Mouse (Mus musculus) mature B cell (primary cell): ENCODE results near the gene Cntn4.

Source experiments
- in situ Hi-C: fragments of 300-500 bp; cut with MboI; formaldehyde crosslinking; loops from 2 replicates; pipeline ENCODE4 v1.14.3; 2019

The Cntn4 gene

DNA sequence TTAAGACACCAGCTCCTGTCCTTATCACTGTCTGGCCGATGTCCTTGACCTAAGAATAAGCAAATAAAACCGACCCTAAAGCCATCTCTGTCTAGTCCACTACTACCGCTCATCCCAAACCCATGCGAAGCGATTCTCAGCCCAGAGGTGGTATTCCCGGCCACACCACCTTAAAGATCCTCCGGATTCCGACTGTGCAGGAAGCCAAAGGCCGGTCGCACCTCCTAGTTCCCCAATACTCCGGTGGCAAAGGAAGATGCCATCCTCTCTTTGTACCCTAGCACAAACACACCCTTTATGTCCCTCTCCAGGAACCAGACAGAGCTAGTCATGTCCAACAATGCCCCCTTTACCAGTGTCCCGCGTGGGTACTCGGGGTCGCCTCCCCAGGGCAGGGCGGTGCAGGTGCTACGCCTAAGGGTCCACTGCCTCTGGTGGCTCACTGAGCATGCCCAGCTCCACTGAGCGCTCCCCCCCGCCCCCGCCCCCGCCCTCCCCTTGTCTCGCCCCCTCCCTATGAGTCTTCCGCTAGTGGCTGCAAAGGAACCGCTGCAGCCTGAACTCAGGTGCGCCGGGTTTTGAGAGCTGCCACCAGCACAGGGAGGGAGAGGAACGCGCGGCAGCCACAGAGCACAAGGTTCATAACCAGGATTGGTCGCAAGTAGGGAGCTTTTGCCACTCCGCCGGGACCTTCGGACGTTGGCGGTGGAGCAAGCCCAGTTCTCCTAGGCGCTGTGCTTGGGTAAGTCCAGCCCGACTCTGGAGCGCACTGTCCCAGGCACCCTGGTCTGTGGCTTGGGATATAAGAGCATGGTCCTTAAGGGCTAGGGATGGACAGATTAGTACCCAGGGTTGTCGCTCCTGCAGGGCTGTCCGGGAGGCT, at the start of gene Cntn4:
Cntn4 (plus strand) TSS at position 512 of the 883 bp plus-strand sequence.
- in situ Hi-C loops = no loop called here

DNA sequence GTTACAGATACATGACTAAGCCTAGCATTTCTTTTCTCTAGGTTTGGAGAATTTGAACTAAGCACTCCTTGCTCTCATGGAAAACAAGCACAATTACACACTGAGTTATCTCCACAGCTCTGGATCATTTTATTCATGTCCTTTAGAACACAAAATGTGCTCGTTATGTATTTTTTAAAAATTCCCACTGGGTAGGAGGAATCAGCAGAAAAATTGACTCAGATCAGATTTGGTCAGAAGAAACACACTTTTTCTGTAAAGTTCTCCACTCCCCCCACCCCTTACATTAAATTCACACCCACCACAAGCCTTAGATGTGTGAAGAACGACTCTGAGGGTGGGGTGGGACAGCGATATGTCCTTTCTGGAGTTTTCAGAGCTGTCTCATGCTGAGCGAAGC, 3.2 kb upstream of the Cntn4 start:
- in situ Hi-C loops = no loop called here

DNA sequence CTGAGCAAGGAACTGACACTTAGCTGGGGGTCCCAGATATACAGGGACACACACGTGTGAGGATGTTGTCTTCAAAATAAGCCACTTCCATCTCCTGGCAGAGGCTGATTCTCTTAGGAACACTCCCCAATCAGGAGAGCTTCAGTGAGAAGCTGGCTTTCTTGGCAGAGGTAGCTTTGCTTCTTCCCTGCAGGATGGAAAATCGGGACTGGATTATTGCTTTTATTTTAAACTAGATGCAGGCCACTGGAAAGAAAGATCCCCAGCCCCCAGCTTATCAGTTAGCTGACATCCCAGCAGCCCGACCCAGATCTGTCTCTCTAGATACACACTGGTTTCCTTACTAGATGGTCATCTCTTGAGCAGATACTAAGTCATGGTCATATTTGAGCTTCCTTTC, 2.4 kb upstream of the Cntn4 start:
- in situ Hi-C loops = no loop called here

DNA sequence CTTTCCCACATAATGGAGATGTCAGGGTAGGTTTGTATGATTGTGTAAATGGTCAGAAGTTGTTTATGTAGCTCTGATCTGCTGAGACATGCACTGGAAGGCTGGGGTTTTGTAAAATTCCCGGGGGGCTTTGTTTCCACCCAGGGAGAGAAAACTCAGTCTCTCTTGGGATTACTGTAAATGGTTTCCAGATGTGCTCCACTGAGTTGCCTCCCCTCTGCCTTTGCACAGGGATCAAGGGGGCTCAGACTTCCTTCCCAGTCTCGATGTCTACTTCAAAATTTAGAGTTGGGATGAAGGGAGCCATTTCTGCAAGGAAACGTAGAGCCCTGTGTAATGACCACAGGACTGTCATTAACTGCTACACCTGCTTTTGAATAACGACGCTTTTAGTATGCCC, 823 bp upstream of the Cntn4 start:
- in situ Hi-C loops = no loop called here

DNA sequence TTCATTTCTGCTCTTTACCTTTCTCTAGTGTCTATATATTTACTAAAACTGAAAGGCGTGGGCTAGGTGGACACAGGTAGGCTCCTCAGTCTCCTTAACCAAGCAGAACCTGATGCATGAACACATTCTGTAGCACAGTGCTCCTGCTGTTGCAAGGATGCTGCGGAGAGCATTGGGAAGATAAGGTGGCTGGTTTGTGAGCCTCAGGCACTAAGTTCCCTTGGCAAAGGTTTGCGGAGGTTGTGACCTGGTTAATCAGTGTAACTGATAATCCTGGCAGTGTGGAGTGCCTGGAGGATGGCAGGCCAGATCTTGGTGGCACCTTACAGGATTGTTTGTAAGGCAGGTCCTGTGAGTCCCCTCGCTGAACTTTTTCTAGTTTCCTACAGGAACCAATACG, 1.3 kb downstream of the Cntn4 start:
- in situ Hi-C loops = no loop called here

DNA sequence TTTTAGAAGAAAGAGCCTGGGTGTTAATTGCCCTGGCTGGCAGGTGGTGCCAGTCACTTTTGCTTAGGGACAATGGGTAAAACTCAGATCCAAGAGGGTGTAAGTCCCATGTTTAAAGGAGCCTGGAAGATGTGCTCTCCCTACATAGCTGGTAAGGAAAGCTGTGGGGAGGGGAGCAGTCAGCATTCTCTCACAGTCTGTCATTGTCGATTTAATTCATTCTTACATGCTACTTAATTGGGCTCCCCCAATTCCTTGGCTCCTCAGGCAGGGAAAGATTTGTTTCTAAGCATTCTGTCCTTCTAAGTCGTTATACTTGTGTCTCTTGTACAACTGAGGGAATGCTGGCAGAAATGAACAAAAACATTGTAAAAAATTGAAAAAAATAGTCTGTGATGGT, 4.0 kb downstream of the Cntn4 start:
- in situ Hi-C loops = no loop called here

DNA sequence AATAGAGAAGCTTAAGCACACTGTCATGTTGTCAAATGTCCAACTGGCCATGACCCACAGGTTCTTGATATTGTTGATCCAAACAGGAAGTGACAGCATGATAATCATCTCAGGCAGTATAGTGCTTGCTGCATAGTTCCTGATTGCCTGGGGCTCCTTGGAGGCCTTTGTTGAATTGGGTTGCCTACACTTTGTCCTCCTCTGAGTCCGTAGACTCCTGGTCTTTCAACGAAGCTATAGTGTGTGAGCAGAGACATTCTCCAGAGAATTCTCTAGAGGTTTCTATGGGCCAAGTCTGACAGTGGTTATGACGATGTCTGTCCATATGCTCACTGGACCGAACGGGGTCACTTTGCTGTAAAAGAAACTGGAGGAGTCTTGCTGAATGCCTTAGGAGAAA, 5.8 kb downstream of the Cntn4 start:
- in situ Hi-C loops = no loop called here

DNA sequence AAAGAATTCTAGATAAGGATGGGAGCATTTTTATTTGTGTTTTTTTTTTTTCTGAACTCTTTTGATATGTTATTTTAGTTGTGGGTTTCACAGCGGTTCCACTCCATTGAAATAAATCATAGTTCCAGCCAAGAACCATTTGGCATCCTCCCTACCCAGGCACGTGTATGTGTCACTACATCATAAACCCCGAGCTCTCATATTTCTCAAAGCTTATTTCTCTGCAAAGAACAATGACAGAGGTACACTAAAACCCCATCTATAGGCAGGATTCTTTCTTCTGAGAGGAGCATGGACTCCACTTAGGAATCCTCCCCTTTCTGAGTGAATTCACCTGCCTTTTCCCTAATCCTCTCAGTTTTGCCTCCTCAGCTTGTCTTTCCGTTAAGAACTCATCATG, 6.7 kb downstream of the Cntn4 start:
- in situ Hi-C loops = no loop called here

DNA sequence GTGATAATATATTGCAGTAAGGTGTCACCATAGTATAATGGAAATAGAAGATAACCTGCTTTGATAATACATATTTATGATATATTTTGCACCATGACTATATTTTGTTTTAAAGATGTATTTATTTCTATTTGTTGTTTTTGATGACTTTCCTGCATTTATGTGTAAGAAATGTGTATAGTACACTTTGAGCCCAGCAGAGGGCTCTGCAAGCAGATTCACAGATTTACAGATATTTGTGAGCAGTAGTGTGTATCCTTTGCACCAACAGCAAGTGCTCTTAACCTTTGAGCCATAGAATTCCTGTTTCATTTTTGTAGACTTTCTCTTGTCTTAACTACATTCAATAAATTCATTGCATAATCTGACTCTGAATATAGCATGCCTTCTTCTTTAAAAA, 10.7 kb downstream of the Cntn4 start:
- in situ Hi-C loops = no loop called here

DNA sequence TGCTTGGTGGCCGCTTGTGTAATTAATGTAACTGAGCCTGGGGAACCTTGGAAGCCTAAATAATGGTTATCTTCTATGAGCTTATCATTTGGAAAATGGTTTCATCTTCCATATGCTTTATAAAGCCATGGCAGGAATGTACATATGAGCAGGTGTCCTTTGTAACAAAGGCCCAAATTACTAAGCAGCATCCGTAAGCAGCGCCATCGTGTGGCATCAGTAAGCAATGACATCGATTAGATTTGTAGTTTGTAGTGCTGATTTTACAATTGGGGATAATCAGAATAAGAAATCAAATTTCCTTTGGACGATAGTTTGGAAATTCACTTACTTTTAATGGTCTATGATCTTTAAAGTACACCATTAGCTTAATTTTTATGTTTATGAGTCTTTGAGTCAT, 64.6 kb downstream of the Cntn4 start:
- in situ Hi-C loops = no loop called here

DNA sequence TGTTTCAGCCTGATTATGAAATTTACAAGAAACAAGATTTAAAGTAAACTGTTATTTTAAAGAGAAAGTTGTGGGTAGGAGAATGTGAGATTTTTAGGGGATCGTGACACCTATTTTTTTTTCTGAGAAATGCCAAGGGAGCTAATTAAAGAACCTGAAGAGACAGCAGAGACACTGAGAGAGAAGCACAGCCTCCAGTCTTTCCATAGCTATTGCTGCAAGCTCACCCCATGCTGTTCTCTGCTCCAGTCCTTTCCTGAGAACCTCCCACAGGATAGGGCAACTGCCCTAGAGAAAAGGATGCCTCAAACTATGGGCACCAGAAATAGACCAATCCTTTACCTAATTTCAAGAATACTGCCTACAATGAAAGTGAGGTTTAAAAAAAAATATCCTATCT, 103.2 kb downstream of the Cntn4 start:
- in situ Hi-C loops = no loop called here

DNA sequence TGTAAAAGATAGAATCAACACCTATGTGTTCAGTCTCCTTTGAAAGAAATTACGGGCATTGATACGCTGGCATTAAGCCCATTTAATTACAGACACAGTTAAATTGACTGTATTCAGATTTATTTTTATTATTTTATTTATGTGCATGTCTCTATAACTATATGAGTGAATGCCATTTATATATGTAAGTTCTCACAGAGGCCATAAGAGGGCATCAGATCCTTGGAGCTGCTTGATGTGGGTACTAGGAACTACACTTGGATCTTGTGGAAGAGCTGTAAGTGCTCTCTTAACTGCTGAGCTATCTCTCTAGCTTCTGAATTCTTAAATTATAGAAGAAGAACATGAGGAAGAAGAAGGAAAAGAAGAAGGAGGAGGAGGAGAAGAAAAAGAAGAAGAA, 111.0 kb downstream of the Cntn4 start:
- in situ Hi-C loops = no loop called here

DNA sequence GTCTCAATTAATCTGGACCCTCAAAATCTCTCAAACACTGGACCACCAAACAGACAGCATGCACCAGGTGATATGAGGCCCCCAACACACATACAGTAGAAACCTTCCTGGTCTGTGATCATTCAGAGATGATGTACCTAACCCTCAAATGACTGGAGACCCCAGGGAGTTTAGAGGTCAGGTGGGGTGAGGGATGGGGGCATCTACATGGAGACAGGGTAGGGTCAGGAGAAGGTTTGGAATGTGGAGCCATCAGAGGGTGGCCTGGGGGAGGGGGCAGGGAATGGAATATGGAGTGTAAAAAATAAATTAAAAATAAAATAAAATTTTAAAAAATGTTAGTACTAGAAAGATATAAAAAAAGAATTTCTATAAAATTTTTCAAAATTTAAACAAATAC, 157.6 kb downstream of the Cntn4 start:
- in situ Hi-C loops = no loop called here

DNA sequence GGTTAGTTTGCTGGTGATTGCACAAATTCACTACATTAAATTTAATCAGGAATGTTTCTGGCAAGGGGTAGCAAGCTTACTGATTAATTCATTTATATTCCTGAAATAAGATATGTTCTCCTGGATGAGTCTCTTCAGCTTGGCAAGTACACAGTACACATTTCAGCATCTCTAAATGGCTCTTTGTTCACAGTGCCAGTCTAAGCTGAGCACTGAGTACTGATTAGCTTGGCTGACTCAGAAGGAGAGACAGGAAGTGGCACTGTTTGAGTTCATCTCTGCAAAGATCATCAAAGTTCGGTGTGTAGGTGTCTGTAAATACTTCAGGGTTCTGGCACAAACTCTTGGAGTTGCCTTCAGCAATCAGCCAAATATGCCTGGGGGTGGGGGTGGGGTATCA, 169.8 kb downstream of the Cntn4 start:
- in situ Hi-C loops = no loop called here

DNA sequence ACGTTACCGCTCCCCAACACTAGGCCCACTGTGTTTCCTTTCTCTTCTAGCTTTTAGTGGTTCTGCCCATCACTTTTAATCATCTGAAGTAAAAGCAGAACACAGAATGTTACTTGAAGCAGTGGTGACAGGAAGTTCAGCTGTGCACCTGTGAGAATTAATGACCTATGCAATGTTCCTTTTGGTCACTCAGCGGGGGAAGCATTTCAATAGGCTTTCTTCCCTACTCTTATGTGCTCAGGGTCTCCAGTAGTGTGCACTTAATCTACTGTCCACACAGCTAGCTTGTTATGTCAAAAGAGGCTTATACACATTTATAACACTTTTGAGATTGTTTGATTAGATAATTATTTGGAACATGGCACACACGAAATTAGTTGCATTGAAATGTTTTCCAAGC, 215.4 kb downstream of the Cntn4 start:
- in situ Hi-C loops = no loop called here

DNA sequence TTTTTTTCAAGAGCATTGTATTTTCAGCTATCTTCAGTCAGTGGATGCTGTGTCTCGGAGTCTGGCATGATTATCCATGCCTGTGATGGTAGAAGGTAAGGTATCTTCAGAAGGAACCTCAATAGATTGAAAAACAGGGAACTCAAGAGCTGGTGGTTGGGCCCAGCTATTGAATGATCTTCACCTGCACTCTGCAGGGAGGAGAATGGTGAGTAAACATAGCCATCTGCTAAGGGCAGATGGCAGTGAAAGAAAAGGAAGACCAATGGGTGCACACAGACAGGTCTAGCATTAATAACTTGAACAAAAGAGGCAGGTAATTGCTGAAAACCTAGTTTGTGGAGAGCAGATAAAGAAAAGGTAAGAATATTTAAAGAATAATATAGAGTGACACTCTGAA, 261.0 kb downstream of the Cntn4 start:
- in situ Hi-C loops = no loop called here

DNA sequence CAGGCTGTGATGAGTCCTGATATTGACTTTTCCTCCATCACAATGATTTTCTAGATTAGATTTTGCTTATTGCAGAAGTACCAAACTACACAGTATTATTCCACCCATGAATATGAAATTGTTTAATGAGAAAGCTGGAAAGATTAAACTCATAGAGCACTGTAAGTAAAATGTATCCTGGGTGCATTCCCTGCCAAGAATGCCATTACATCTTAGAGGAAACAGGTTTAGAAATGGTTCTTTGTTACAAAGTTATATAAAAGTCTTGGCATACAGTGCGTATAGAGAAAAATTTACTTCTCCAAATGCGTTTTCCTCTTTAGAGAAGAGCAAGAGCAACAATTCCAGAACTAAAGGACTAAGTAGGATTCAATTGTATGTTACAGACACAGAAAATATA, 261.8 kb downstream of the Cntn4 start:
- in situ Hi-C loops = no loop called here

DNA sequence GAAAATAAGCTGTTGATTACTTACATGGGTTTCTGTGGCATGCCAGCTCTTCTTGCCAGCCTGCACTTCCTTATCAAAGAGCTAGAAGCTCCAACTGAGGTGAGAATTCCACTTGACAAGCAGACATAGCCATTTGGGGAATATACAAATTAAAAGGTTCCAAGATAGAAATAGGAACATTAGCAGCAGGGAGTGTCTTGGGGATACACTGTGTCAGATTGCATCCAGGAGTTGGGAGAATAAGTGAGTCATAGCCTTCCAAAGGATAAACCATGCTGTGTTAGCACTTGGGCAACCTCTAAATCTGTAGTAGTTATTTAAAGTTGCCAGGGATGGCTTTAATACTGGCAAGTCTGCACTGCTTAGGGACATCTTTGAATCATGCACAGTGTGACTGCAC, 263.1 kb downstream of the Cntn4 start:
- in situ Hi-C loops = no loop called here

DNA sequence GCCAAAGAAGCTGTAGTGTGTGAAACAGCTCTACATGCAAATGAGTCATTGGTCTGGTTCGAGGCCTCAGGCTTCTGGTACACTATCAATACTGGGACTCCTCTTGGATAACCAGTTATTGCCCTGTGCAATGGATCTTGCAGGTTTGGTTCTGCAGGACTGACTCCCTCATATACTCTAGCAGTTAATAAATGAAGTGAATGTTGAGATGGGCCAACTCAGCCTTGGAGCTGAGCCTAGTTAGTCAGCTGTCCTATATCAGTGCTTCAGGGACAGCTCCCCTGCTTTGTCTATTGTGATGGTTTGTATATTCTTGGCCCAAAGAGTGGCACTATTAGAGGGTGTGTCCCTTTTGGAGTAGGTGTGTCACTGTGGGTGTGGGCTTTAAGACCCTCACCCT, 314.0 kb downstream of the Cntn4 start:
- in situ Hi-C loops = no loop called here

DNA sequence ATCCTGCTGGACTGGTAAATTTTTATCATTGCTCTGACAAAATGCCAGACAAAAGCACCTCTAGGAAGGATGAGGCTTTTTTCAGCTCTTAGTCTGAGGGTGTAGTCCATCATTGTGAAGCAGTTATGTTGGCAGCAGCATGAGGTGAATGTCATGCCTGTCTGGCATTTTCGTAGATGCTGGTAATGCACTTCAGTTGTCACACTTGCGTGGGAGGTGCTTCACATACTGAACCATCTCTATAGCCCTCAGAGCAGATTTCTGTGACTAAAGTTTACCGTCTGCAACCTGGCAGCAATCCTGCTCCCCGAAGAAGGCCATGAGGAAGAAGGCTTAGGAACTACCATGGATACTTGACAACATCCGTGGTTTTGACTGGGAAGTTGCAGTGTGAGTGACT, 335.6 kb downstream of the Cntn4 start:
- in situ Hi-C loops = no loop called here

DNA sequence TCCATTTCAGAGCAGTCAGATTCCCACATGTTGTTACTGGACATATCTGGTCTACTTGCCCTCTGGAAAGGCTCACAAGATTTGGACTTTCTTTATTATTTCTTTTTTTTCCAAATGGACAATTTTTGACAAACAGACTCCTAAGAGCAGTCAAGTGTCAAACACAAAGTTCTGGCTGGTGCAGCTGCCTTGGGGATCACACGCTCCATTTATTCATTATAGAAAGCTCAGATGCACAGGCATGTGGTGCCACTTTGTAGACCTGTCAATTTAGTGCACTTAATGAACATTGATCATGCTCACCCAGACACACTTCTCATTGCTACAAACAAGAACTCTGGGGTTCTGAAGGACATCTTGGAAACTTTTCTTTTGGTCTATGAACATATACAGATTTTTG, 337.7 kb downstream of the Cntn4 start:
- in situ Hi-C loops = no loop called here

DNA sequence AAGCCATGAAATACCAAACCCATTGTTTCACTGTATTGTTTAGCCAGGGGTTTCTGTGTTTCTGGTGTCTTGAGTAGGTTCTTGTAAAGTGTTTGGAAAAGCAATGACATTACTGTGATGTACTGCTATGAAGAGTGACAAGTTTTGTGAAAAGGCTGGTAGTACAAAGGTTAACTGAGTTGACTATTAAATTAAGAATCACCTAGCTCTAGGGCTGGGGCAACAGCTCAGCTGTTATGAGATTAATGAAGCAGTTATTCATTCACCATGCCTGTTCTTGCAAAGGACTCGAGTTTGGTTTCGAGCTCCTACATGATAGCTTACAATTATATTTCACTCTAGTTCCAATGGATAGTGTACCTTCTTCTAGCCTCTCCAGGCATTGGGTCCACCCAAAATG, 371.4 kb downstream of the Cntn4 start:
- in situ Hi-C loops = no loop called here

DNA sequence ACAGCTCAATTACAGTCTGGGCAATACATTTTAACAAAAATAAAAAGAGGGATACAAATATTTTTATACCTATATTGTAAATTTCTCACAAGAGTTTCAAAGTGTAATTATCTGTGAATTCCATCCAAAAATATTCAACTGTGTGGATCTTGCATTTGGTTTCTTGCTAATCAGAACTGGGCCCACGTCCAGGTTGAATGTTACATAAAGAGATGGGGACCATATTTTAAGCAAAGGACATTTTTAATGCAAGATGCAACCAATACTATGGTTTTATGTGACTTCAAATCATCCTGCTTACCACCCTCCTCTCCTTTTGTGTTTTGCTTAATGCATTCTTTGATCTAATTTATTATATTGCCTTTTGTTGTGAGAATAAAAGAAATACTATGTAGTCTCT, 378.7 kb downstream of the Cntn4 start:
- in situ Hi-C loops = no loop called here

DNA sequence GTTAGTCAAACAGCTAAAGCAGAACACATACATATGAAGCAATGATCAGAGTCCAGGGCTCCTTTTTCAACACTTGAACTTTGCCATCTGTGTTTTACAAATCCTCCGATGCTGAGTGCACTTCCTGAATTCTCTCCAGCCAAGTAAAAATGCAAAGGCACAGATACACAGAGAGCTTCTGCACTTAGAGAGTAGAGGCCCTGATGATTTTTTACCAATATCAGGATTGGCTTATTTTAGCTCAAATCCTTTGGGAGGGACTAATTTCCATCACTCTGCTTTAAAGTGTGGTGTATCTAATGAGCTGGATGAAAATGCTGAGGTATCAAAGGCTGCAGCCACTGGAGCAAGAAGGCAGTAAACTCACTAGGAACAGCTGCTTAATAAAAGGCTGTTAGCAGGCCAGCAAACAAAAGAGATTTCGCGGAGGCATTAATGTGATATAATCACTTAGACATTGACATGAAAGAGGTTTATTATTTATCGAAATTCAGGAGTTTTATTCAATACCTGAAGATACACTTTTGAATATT, 400.7 kb downstream of the Cntn4 start:
- in situ Hi-C loops = no loop called here
